Mouse (Mus musculus): ENCODE results near the gene Gm49373.

DNA sequence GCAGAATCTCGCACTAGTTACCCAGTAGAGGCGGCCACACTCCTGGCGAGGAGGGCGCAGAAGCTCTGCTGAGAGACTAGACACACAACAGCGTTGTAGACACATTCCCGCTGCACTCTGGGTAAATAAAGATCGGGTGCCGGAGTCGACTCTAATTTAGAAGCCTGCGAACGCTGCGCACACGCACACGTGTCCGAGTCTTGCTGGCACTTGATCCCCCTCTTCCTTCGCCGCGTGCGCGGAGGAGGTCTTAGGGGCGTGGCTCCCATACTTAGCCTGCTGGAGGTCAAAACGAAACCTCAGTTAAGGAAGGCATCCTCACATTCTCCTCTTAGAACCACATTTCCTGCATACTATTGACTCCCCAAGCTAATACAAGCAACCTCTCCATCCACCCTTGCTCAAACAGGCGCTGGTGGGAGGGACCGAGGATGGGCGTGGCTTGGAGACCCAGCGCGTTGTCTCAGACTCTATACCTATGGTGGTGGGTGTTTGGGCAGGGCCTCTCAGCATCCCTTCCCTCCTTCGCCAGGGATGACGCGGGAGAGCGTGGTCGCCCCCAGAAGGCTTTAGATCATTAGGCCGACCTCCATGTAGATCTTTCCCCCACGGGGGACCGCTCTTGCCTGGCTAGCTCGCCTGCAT, 41.5 kb downstream of the Gm49373 start:
- no peak for TF ChIP-seq CTCF (conservative IDR thresholded peaks at IDR 0.05; ENCODE audit: insufficient read depth, insufficient read length, low read depth, low read length)
- no peak for TF ChIP-seq POLR2A (IDR thresholded peaks at IDR 0.05; ENCODE audit: low read depth, low read length)
